Mouse (Mus musculus) heart, embryonic 14.5 days (tissue): ENCODE data around the gene Msi2. TPM values are rescaled to one million over a fixed set of nuclear protein-coding genes. Genes with fewer than 3 reads are reported as not detected.
A peak's percentile ranks its signal among the peaks of the same experiment; 100 is the strongest.

Experiments used
- ATAC-seq: fragments of 200-750 bp; cut with Nextera tagmentation; 2 replicates; pipeline ENCODE4 v1.8.0; 2017; ENCODE audit warnings: low read depth, moderate TSS enrichment; ENCODE audit not compliant: insufficient number of reproducible peaks, insufficient read depth, low FRiP score
- H3K27ac ChIP-seq, 2 experiments: fragments of 200-500 bp in 1 of 2; fragments of 300-500 bp in 1 of 2; sonication (generic) in 1 of 2; replicated peaks in 1 of 2; 2 replicates each; pipeline ENCODE4 v1.5.1; 2012 to 2014; ENCODE audit warnings: low read depth in 2 of 2, low read length in 2 of 2, control low read depth in 1 of 2, mild to moderate bottlenecking in 1 of 2, mixed read lengths in 1 of 2; ENCODE audit not compliant: control insufficient read depth in 1 of 2, insufficient read depth in 1 of 2
- H3K27me3 ChIP-seq: fragments of 300-500 bp; sonication (generic); 2 replicates; pipeline ENCODE4 v1.6.1; 2014; ENCODE audit warnings: mild to moderate bottlenecking, low read length, control low read depth; ENCODE audit not compliant: control insufficient read depth, insufficient read depth
- H3K36me3 ChIP-seq: fragments of 300-500 bp; sonication (generic); 2 replicates; pipeline ENCODE4 v1.6.1; 2014; ENCODE audit warnings: mild to moderate bottlenecking, control low read depth, low read length, mixed read lengths; ENCODE audit not compliant: control insufficient read depth, insufficient read depth
- H3K4me1 ChIP-seq, 2 experiments: fragments of 200-500 bp in 1 of 2; fragments of 300-500 bp in 1 of 2; sonication (generic) in 1 of 2; 2 replicates each; pipeline ENCODE4 v1.6.1; 2012 to 2014; ENCODE audit warnings: low read length in 2 of 2, control low read depth in 1 of 2, mixed read lengths in 1 of 2; ENCODE audit not compliant: control insufficient read depth in 2 of 2, insufficient read depth in 2 of 2
- H3K4me2 ChIP-seq: fragments of 300-500 bp; sonication (generic); 2 replicates; pipeline ENCODE4 v1.6.1; 2014; ENCODE audit warnings: mild to moderate bottlenecking, low read length
- H3K4me3 ChIP-seq, 2 experiments: fragments of 200-500 bp in 1 of 2; fragments of 300-500 bp in 1 of 2; sonication (generic) in 1 of 2; 2 replicates each; pipeline ENCODE4 v1.5.1; 2012 to 2014; ENCODE audit warnings: low read length in 2 of 2, mild to moderate bottlenecking in 2 of 2, control low read depth in 1 of 2, low read depth in 1 of 2, moderate library complexity in 1 of 2; ENCODE audit not compliant: control insufficient read depth in 1 of 2, insufficient read depth in 1 of 2
- H3K9ac ChIP-seq: fragments of 300-500 bp; sonication (generic); 2 replicates; pipeline ENCODE4 v1.6.1; 2014; ENCODE audit warnings: mild to moderate bottlenecking, low read length
- H3K9me3 ChIP-seq: fragments of 300-500 bp; sonication (generic); 2 replicates; pipeline ENCODE4 v1.6.1; 2016; ENCODE audit warnings: low read length, control low read depth; ENCODE audit not compliant: control insufficient read depth
- WGBS: fragments of 180-500 bp; shearing (Covaris S2); extraction: QIAGEN DNeasy Blood & Tissue Kit; methylation state at CpG from one replicate; pipeline ENCODE4 v1.1.7; 2014; 5-methylcytosine and 5-hydroxymethylcytosine counted together
- polyA plus RNA-seq: library from polyadenylated mRNA; unstranded; fragments of >200 nt; fragmentation: Nextera tagmentation; extraction: Ambion mirVana; gene quantifications from 2 replicates; pipeline ENCODE4 v1.2.1, GENCODE M21; 2014

The Msi2 gene
- polyA plus RNA-seq, 1 experiment from 2014 or later = 20.9 TPM

DNA sequence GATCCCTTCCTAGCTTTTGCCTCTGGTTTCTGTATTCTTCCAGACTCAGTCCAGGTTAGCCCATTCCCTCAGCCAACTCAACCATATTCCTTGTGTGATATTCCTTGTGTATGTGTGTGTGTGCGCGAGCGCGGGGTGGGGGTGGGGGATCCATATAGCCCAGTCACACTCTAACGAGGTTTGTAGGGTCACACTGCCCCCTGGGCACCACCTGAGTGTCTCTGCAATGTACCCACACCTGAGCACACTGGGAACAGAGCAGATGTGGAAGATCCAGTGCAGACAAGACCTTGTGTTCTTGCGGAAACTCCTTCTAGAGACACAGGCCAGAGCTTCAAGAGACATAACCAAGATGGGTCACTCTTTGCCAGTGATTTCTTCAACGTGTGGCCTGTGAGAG is 72.5 kb downstream of the Msi2 start:
- 72% methylated on average over 7 of the region's 7 CpGs for WGBS
- Histone ChIP-seq H3K4me3 (no peak overlapping the region), H3K9me3 (no peaks in the 10 kb centered on the region), H3K27ac (no peak overlapping the region), H3K4me2 (no peak overlapping the region), H3K9ac (no peak overlapping the region), H3K27me3 (no peaks in the 10 kb centered on the region), H3K4me1 (peaks cover 19 to 41% of the 10 kb centered on the region in 2 experiments), H3K36me3 (peaks cover 34% of the 10 kb centered on the region)
- no peak for ATAC-seq

GRCm38 (mm10) chr11:88644719-88645118 is 73.6 kb downstream of the Msi2 start:
- Histone ChIP-seq H3K9ac (no peak overlapping the region), H3K36me3 (peaks cover 42% of the 10 kb centered on the region), H3K9me3 (no peaks in the 10 kb centered on the region), H3K27ac (no peak overlapping the region), H3K4me1 (peaks cover 16 to 32% of the 10 kb centered on the region in 2 experiments), H3K4me2 (no peak overlapping the region), H3K4me3 (no peak overlapping the region), H3K27me3 (no peaks in the 10 kb centered on the region)
- ATAC-seq = no peak
- WGBS = 79% methylated on average over 7 of the region's 7 CpGs

- no peaks in the 10 kb centered on the region for H3K27me3 ChIP-seq
- peaks cover 25% of the 10 kb centered on the region for H3K36me3 ChIP-seq
- H3K9me3 ChIP-seq = no peaks in the 10 kb centered on the region
- no peak for ATAC-seq
- H3K4me1 ChIP-seq = peaks cover 22 to 47% of the 10 kb centered on the region in 2 experiments
- peak overlapping the region; percentile 25 to 41; a peak in 2 of 4 replicates for H3K27ac ChIP-seq
- H3K4me3 ChIP-seq = no peak overlapping the region
- H3K4me2 ChIP-seq = no peak overlapping the region
- H3K9ac ChIP-seq = no peak overlapping the region
- WGBS = 72% methylated on average over 4 of the region's 4 CpGs
These were observed 78.5 kb downstream of the Msi2 start for GRCm38 (mm10) chr11:88639862-88640261.

GRCm38 (mm10) chr11:88638936-88639542 is 79.3 kb downstream of the Msi2 start:
- Histone ChIP-seq H3K27ac (peak overlapping the region; percentile 25 to 41), H3K4me1 (peaks cover 26 to 53% of the 10 kb centered on the region in 2 experiments)
- ATAC-seq = no peak

DNA sequence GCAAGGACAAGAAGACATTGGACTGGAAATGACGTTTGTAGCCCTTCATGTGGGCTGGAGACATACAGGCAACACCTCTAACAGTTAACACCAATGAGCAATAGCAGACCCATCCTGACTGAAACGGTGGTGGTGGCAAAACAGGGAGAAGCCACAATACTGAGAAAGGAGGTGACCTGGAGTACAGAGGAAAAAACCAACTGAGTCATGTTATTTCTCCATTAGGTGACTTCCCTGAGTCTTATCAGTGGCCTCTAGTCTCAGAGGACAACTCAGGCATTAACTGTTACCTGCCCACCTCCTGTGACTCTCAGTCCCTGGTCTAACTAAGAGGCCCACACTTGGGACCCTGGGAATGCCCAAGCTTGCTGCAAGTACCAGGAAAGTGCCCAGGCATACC is 80.1 kb downstream of the Msi2 start:
- Histone ChIP-seq H3K9ac (no peak overlapping the region), H3K4me1 (peaks cover 26 to 59% of the 10 kb centered on the region in 2 experiments), H3K4me3 (no peak overlapping the region), H3K4me2 (no peak overlapping the region), H3K27me3 (no peaks in the 10 kb centered on the region), H3K9me3 (no peaks in the 10 kb centered on the region), H3K36me3 (peaks cover 22% of the 10 kb centered on the region), H3K27ac (no peak overlapping the region)
- ATAC-seq = no peak
- 18% methylated on average over 2 of the region's 2 CpGs for WGBS

More at GRCm38 (mm10) chr11:88638936-88639542, 79.3 kb downstream of the Msi2 start:
- H3K27me3 ChIP-seq = no peaks in the 10 kb centered on the region
- H3K4me3 ChIP-seq = no peak overlapping the region
- H3K9ac ChIP-seq = no peak overlapping the region
- H3K36me3 ChIP-seq = peaks cover 22% of the 10 kb centered on the region
- 61% methylated on average over 6 of the region's 6 CpGs for WGBS
- no peak overlapping the region for H3K4me2 ChIP-seq
- H3K9me3 ChIP-seq = no peaks in the 10 kb centered on the region

DNA sequence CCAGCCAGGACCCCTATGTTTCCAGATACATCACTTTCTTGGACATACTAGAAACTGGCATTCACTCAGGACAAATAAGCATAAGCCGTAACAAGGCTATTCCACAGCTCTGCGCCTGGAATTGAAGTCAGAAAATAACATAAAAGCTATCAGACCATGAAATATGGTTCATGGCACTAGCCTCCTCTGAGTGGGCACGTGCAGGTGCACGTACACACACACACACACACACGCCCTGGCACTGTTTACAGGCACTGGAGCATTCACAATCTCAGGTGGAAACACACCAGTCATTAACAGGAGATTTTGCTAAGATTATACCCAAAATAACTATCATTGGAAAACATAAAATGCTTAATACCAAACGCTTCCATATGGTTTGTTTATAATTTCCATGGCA is 81.4 kb downstream of the Msi2 start:
- 88% methylated on average over 6 of the region's 6 CpGs for WGBS
- no peak overlapping the region for H3K4me3 ChIP-seq
- H3K4me1 ChIP-seq = peaks cover 28 to 68% of the 10 kb centered on the region in 2 experiments
- ATAC-seq = no peak
- no peaks in the 10 kb centered on the region for H3K27me3 ChIP-seq
- H3K36me3 ChIP-seq = peaks cover 19% of the 10 kb centered on the region
- no peak overlapping the region for H3K9ac ChIP-seq
- H3K27ac ChIP-seq = no peak overlapping the region
- no peak overlapping the region for H3K4me2 ChIP-seq
- H3K9me3 ChIP-seq = no peaks in the 10 kb centered on the region

GRCm38 (mm10) chr11:88636319-88636718 is 82.0 kb downstream of the Msi2 start:
- Histone ChIP-seq H3K4me1 (peaks cover 28 to 69% of the 10 kb centered on the region in 2 experiments), H3K4me2 (no peak overlapping the region), H3K27me3 (no peaks in the 10 kb centered on the region), H3K9ac (no peak overlapping the region), H3K4me3 (no peak overlapping the region), H3K9me3 (no peaks in the 10 kb centered on the region), H3K27ac (no peak overlapping the region), H3K36me3 (peaks cover 13% of the 10 kb centered on the region)
- ATAC-seq = no peak
- 87% methylated on average over 5 of the region's 5 CpGs for WGBS

DNA sequence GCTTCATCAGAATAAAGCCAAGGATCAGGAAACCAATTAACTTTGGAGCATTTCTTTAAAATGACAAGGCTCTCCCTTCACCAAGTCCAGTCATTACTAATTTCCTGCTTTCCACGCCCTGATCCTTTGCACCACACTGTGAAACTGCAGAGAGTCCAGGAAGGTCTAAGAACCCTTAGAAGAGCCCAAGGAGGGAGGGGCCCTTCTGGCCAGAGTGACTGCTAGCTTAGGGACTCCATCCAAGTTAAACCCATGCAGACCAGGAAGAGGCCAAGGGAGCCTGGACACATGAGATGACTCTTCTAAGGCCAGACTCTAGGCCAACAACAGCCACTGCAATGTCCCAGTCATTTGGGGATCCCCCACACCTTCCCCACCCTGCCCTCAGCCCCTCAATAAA is 83.7 kb downstream of the Msi2 start:
- Histone ChIP-seq H3K27me3 (no peaks in the 10 kb centered on the region), H3K4me1 (peaks cover 27 to 69% of the 10 kb centered on the region in 2 experiments), H3K4me2 (no peak overlapping the region), H3K9ac (no peak overlapping the region), H3K9me3 (no peaks in the 10 kb centered on the region), H3K36me3 (no peaks in the 10 kb centered on the region; the same call in 1 of the 2 replicates), H3K4me3 (no peak overlapping the region), H3K27ac (no peak overlapping the region)
- WGBS = 57% methylated on average over 1 of the region's 1 CpGs
- ATAC-seq = no peak; the same call in 1 of the 2 replicates
